Mouse (Mus musculus): ENCODE data around the gene Tmem59l. TPM values are rescaled to one million over a fixed set of nuclear protein-coding genes. Genes with fewer than 3 reads are reported as not detected.
A peak's percentile ranks its signal among the peaks of the same experiment; 100 is the strongest.

Tmem59l gene
- polyA plus RNA-seq, 3 experiments from 2014 or later, result 0.47 TPM; not detected in 2

DNA sequence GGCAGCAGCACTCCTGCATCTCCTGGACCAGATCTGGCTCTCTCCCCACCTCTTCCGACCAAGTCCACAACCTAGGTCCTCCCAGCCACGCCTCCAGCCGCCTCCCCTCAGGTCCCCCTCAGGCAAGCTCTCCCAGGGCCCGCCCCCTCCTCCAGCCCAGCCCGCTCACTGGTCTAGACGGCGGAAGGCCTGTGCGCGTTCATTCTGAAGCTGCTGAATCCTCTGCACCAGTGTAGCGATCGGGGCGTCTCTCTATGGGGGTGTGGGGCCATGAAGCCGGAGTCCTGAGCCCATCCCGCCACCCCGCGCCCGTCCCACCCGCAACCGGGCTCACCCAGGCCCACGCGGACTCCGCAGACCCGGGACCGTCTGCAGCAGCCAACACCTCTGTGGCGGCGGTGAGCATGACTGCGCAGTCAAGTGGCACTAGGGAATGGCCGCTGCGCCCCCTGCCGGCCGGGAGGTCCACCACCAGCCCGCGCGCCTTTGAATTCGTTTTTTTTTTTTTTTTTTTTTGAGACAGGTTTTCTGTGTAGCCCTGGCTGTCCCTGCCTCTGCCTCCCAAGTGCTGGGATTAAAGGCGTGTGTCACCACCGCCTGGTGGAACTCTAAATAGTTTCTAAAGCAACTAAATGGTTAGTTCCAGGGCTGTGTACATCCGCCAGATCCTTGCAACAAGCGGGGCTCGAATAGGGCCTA lies 19.3 kb upstream of the Tmem59l start, which contains the start of gene Rex1bd:
Gene Rex1bd, minus strand, starts transcription at position 425 of the 699 bp plus-strand sequence.
- peak; percentile 56 for ATAC-seq

DNA sequence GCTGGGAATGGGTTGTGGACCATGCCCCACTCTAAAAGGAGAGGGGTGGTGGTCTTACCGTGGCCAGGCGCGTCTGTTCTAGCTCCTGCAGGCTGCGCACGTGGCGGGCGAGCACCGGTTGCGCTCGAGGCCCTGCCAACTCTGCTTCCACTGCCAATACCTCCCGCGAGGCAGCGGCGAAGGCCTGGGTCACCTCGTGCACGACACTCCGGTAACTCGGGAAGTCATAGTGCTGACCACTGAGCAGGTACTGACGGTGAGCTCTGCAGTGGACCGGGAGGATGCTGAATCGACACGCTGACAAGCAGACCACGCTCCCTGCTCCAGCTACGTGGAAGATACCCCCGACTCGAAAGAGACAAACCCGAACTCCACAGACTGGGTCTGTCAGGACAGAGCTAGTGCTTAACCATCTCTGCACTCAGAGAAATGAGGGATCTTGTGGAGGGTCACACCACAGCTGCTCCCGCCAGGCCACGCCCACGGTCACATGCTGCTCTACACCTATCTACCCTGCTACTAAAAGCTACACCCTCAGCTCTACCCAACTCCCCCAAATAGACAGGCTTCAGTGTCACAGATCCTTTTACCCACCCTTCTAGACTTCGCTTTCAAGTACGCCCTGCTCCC lies 18.7 kb upstream of the Tmem59l start:
- ATAC-seq, result no peak

DNA sequence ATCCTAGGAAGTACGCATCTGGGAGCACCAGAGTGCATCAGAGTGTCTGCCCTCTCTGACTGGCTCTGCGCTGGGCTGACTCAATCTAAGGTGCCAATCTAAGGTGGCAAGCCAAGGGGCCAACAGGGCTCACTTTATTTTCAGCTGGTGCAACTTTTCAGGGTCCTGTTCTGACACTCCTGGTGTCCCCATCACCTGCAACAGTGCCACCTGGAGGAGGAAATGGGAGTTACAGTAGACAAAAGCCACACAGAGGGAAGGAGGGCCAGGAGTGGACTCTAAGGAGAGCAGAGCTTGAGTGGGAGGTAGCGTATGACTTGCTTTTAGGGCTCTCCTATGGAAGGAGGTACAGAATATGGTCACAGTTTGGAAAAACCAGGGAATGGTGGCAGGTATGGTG lies 17.7 kb upstream of the Tmem59l start:
- peak; percentile 35 for ATAC-seq

DNA sequence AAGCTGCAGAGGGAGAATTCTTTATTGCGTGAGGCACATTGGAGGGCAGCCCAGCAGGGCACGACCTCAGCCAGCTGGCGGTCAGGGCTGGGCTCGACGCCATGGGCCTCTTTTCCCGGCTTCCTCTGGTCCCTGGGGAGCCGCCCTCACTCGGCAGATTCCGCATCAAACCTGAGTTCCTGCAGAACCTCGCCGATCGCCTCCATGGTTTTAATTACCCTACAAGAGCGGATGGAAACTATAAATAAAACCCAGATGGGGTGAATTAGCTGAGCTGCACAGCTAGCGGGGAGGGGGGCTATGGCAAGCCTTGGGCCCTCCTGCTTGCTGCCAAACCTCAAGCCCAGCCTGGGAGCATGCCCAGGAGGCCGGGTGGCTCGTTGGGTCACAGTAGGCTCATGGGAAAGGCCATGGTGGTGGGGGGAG lies 17.1 kb upstream of the Tmem59l start:
- no peak for ATAC-seq

DNA sequence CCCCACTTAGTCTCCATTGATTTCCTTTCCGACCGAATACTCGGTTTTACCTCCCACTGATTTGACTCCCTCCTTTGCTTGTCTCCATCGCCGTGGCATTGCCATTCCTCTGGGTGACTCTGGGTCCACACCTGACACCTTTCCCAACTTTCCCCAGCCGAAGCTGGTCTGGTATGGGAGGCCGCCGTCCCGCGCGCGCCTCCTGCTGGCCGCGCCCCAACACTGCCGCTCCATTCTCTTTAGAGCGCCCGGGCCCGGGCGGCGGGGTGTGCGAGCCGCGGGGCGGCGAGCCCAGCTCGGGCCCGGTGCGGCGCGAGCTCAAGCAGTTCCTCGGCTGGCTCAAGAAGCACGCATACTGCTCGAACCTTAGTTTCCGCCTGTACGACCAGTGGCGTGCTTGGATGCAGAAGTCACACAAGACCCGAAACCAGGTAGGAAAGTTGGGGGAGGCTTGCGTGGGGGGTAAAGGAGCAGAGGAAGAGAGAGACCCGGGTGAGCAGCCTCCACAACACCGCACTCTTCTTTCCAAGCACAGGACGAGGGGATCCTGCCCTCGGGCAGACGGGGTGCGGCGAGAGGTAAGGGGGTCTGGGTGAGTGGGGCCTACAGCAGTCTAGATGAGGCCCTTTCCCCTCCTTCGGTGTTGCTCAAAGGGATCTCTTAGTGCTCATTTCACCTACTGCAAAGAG lies 16.0 kb upstream of the Tmem59l start:
- no peak for ATAC-seq

DNA sequence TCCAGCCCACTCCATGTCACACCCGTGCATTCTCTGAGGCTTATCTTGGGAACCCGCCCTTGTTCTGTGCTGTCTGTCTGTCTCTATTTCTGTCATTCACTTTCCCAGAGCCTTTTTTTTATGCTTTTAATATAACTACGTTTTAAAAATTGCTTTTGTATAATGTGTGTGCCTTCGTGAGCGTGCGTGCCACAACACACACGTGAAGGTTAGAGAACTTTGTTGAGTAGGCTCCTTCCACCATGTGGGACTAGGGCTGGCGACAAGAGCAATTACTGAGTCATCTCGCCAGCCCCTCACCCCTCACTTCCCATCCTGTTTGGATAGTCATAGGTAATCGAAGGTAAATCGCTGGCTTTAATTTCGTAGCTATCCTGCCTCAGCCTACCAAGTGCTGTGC lies 15.4 kb upstream of the Tmem59l start:
- no peak for ATAC-seq

DNA sequence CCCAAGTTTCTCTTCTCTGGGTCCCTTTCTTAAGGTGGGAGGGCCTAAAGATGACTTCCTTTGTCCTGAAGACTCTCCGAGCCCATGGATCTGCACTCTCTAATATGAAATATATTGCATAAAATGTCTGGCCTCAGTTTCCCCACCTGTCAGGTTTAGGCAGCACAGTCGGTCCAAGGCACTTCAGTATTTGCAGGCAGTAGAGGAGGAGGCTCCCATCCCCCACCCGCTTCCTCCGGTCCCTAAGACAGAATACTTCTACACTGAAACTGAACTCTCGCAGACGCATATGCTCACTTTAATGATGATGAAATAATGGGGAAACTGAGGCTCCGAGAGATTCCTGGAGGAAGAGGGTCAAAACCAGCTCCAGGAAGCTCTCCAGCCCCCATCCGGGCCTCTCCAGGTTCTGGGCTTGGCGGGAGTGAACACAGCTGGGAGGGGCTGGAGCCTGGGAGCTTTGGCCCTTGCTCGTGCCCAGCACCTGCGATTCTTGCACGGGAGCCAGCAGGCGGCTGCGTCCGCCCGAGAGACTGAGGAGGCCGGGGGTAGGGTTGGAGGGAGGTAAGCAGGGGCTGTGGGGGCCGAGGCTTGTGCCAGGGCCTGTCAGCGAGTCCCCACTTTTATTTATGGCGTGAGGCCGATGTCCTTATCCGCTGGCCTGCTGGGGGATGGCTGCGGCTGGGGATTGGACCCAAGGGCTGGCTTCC lies 14.8 kb upstream of the Tmem59l start:
- ATAC-seq, result no peak

DNA sequence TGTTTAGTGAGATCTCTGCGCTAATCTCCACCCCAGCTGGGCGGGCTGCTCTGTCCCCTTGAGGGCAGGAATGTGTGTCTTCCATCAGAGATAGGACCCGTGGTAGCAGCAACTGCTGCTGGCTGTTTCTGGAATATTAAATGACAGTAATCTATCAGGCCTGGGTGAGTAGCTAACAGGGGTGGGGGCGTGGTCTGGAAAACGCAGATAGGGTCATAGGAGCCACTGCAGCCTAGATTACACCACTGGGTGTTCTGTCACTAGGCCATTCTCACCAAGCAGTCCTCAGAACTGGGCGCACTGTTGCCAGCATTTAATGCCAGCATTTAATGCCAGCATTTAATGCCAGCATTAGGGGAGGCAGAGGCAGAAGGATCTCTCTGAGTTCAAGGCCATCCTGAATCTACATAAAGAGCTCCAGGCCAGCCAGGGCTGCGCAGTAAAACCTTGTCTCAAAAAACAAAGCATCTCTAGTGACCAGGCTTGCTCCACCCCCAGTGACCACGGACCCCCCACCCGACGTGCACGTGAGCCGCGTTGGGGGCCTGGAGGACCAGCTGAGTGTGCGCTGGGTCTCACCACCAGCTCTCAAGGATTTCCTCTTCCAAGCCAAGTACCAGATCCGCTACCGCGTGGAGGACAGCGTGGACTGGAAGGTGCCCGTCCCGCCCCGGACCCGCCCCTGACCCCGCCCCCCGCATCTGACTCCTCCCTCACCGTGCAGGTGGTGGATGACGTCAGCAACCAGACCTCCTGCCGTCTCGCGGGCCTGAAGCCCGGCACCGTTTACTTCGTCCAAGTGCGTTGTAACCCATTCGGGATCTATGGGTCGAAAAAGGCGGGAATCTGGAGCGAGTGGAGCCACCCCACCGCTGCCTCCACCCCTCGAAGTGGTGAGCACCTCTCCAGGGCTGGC lies 13.5 kb upstream of the Tmem59l start:
- ATAC-seq, result no peak

DNA sequence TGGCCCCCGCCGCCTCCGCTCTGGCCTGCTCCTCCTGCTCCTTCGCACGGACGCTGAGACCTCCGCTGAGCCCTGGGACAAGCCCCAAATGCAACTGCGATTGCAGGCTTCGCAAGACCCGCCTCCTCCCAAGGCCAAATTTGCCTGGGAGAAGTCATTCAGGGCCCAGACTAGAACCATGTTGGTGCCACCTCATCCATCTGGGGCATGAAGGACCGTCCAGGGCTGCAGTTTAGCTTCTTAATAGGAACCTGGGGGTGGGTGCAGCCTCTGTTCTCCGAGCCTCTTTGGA lies 8.6 kb upstream of the Tmem59l start:
- no peak for ATAC-seq

DNA sequence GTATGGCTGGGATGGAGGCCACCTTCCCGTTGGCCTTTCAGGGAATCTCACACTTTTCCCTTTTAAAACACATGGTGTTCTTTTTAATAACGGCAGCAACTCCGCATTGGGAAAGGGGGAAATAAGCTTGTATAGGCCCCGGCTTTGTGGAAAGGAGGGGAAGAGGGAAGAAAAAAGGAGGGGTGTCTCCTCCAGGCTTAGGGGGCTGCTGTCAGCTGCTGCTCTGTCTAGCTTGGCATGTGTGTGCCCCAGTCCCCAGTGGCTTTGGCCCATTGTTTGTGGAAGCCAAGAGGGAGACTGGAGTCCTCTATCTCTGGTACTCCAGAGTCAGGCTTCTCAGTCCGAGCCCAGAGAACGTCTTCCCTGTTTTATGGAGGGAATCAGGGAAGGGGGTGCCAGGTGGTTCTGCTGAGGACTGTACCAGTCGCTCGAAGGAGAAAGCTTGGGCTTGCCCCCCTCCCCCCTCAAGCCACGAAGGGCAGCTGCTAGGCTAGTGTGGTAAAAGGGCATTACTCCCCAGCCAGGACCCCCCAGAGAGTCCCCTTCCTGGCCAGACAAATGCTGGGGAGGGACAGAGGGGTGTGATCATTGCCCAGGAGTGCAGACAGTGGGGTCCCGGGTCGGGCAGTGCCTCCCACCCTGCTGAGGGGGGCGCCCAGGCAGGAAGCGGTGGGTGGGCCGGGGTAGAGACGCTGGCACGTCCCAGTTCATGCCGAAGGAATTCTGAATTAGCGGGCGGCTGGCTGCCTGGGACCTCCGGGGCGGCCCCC lies 8.0 kb upstream of the Tmem59l start:
- ATAC-seq, result no peak

DNA sequence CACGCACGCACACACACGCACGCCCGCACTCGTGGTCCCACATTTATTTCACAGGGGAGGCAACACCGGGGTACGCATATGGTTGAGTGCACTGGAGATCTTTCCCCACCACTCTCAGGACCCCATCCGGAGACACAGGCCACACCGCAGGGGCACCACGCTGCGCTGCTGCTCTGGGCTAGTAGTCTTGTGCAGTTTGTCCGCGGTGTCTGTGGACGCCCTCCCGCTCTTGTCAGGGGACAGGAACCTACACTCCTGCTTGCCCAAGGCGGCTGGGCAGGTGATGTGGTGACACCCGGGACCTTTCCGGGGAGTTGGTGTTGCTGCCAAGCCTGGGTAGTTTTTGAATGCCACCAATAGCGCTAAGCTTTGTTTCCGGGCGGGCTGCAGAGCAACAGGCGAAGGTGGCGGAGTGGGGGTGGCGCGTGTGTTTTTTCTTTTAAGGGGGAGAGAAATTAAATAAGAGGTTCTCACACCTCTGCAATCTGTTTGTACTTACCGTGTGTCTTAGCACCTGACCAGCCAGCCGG lies 7.3 kb upstream of the Tmem59l start:
- ATAC-seq, result no peak

DNA sequence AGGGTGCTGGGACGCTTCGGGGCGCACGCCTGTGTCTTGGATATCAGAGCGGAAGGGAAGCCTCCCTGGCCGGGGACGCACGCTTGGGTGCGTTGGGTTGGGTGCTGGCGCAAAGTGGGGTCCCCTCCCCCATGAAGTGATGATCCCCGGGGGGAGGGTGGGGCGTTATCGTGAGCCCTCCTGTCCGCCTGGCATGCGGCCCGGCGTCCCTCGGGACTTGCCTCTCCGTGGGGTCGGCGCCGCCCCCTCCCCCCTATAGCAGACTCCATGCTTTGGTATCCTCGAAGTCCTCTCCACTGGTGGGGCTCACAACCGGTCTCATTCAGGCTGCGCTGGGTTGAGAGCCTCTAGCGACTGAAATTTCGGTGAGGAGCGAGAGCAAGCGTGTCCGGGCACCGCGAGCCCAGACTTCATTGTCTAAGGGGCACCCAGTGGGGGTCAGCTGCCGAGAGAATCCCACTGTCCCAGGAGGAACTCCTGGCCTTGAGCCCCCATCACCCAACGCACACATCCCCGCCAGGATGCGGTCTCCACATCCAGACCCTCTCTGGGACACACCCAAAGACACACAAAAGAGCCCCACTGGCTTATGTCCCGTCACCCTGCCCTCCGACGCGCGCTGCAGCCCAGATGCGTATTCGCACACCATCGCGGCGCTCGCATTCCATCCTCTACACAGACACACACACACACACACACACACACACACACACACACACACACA lies 6.7 kb upstream of the Tmem59l start:
- no peak for ATAC-seq

DNA sequence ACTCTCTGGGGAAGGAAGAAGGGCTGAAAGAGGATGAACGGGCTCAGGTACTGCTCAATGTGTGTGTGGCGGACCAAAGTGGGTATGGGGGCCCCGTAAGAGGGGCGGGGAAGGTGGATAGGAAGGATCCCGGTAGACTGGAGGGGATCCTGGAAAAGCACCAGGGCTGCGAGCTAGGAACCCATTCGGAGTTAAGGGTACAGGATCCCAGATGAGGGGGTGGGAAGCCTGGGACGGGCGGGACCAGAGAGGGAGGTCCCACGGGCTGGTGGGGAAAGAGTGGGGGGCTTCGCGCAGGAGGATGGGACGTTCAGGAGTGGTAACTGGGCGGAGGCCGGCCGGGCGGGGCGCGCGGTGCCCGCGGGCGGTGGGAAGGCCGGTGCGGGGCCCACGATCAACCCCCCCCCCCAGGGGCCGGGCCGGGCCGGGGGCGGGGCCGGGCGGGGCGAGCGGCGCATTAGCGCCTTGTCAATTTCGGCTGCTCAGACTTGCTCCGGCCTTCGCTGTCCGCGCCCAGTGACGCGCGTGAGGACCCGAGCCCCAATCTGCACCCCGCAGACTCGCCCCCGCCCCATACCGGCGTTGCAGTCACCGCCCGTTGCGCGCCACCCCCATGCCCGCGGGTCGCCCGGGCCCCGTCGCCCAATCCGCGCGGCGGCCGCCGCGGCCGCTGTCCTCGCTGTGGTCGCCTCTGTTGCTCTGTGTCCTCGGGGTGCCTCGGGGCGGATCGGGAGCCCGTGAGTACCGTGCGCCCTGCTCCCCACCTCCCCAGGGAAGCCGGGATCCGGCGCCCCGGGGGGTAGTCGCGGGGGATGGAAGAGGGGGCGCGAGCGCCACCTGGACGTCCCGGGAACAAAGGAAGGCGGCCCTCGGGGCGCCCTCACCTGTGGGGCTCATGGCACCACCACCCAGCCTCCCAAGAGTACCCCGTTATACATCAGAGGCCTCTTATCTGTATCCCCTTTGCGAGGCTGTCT lies 5.8 kb upstream of the Tmem59l start, which contains the start of gene Crlf1:
Gene Crlf1, plus strand, starts transcription at position 495 of the 977 bp plus-strand sequence.
- no peak for ATAC-seq

DNA sequence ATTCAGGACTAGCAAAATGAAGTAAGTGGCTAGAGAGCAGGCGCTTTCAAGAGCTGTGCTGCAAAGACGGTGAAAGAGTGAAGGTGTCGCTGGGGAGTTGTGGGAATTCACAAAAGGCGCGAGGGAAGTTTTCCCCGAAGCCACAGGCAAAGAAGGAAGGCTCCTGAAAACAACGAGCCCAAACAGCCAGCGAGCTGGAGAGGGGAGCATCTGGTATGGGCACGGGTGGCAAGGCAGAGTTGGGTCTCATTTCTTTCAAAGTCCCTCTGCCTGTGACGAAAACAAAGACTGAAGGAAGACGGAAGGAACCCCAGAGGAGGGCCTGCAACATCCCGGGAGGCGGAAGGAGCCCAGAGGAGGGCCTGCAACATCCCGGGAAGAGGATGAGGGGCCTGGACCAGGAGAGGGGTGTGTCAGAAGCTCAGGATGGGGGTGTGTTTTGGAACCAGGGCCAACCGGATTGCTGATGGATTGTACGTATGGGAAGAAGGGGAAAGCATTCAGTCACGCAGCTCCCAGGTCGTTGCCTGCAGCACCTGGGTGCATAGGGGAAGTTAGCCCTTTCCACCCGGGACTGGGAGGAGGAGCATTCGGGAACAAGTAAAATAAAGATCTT lies 3.8 kb upstream of the Tmem59l start:
- ATAC-seq, result no peak

DNA sequence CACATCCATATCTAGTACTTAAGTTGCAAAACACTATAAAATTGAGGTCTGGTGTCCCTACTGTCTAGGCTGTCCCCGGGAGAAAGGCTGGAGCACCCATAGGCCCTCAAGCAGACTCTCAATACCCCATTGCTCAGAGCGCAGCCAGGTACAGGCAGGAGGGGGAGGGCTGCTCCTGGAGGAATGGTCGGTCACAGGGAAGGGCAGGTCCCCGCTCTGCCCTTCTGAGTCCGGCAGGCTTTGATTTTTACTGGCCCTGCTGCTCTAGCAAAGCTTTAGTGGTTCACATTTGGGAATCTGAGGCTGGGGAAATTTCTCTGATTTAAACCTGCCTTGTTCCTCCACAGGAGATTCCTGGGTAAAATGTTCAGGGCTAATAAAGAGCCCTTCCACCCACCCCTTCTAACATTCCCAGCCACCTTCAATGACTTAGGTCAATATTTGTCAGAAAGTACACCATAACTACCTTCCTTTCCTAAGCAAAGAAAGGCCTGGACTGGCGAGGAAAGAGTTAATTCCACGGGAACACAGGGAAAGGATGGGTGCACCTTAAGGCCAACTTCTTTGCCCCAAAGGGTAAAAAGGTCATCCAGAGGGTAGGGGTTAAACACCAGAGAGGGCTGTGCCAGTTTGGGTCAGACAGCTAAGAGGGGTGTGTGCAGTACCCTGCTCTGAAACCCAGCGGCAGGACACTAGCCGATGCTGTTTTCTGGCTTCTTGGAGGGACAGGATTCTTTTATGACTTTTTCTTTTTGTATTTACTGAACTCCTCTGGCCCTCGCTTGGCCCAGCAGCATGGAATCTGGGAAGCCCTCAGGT lies 3.1 kb upstream of the Tmem59l start:
- ATAC-seq, result no peak

DNA sequence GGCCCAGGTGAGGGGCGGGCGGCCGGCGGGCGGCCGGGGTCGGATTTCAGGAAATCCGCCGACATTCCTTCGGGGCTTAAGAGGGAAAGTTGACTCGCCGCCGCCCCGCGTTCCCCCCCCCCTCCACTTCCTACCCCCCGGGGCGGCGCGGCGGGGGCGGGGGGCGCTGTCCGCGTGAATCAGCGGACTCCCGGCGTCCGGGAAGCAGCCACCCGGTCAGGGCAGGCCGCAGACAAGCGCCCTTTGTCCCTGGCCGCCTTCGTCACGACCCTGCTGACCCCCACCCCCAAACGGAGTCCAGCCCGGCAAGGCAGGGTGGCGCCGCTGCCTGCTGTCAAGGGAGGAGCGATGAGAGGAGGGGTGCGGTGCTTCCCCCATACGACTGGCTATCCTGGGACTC lies 2.4 kb upstream of the Tmem59l start:
- ATAC-seq, result no peak

DNA sequence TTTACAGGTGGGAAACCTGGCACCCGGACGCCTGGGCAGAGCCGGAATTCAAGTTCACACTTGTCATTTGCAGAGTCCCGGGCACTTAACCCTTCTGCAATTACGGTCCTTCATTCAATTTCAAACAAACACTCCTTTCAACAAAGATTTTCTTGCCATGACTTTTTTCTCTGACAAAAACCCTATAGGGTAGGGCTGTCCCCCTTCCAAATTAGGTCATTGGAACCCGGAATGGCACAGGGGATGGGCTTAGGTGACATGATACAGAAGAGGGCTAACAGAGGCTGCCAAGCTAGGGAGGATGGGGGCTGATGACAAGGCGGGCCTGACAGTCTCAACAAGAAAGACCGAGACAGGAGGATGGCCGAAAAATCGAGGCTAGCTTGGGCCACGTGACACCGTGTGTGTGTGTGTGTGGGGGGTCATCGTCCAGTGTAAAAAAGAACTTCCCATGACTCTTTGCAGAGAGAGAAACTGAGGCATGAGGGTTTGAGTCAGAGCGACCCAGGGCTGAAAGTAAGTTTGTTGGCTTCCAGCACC lies 1.8 kb upstream of the Tmem59l start:
- ATAC-seq, result no peak
